In genomic region chr7:88327495-88327894, GRCm38 (mm10) we compare ENCODE assay signal across 15 mouse cellular contexts.
"Had no signal": no experiment of that assay in that cellular context is flagged by ENCODE, and none has a peak within 500 bp of the region (broad histone marks: within the 10 kb centered on the region; RNA-seq: fewer than 3 reads in every experiment).

No protein-coding gene starts in this region.

- DNase-seq: gastrocnemius, postnatal 14 days; gastrocnemius, postnatal 36 days; heart, adult 18-20 months; heart, postnatal 10 days; heart, postnatal 4 days; kidney, adult 18-20 months; kidney, adult 8-10 months; kidney, postnatal 10 days; kidney, postnatal 25 days; kidney, postnatal 4 days; liver had no signal

- ATAC-seq: hindbrain, embryonic 16.5 days; inflammation-experienced regulatory T-cells, adult 6 months; intestine, embryonic 15.5 days; intestine, postnatal 0 days had no signal
